9 mouse cellular contexts compared by ENCODE assay signal in the genomic region with DNA sequence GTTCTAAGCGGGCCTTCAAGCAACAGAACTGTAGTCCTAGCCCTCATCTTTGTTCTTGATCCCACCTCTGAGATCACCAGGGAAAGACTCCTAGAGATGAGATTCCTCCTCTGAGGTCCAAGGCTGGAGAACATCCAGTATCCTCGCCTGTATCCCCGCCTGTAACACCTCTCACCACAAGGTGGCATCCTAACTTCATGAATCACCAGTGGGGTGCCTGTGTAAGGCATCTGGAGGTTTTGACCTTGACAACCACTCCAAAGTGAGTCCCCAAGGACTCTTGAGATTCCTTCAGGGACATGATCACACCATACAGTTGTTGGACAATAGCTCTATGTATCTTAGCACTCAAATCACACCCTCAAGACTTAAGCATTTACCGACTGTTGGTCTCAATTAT. TPM values are rescaled to one million over a fixed set of nuclear protein-coding genes. Genes with fewer than 3 reads are reported as not detected.
DNase-seq lines count a peak whose midpoint lies in the region; ATAC-seq and TF ChIP-seq lines count a peak whose summit lies in the region.
"Had no signal": no experiment of that assay in that cellular context is flagged by ENCODE, and none has a peak within 500 bp of the region (broad histone marks: within the 10 kb centered on the region; RNA-seq: fewer than 3 reads in every experiment).

No protein-coding gene starts in this region.

- H3K9me3 ChIP-seq in liver, embryonic 12.5 days (replicated peaks) = no peaks in the 10 kb centered on the region
- H3K9me3 ChIP-seq in forebrain, embryonic 16.5 days (ENCODE audit: control insufficient read depth, low read length) = no peaks in the 10 kb centered on the region
- no peaks in the 10 kb centered on the region for H3K9me3 ChIP-seq in hindbrain, embryonic 13.5 days
- H3K9me3 ChIP-seq: megakaryocyte, embryonic 14.5 days had no signal

- peak; percentile 91 for TF ChIP-seq CTCF in cerebellum, adult 2 months (IDR thresholded peaks at IDR 0.05; ENCODE audit: borderline replicate concordance, insufficient read depth, low read depth, low read length)

- no peak overlapping the region for H3K4me3 ChIP-seq in liver, embryonic 12.5 days
- no peak overlapping the region for H3K4me3 ChIP-seq in cerebellum, adult 2 months (replicated peaks; ENCODE audit: insufficient read depth, low read depth, low read length)
- H3K4me3 ChIP-seq in forebrain, embryonic 16.5 days (replicated peaks; ENCODE audit: low read length) = no peak overlapping the region
- H3K4me3 ChIP-seq in hindbrain, embryonic 13.5 days = no peak overlapping the region
- H3K4me3 ChIP-seq: megakaryocyte, embryonic 14.5 days had no signal

- no peak overlapping the region for H3K27ac ChIP-seq in liver, embryonic 12.5 days
- H3K27ac ChIP-seq in cerebellum, adult 2 months (ENCODE audit: insufficient read depth, low read length) = no peak overlapping the region
- H3K27ac ChIP-seq in forebrain, embryonic 16.5 days (ENCODE audit: low read length) = no peak overlapping the region
- H3K27ac ChIP-seq in hindbrain, embryonic 13.5 days = no peak overlapping the region

- H3K4me2 ChIP-seq in liver, embryonic 12.5 days = no peak overlapping the region
- no peak overlapping the region for H3K4me2 ChIP-seq in forebrain, embryonic 16.5 days (ENCODE audit: low read length)
- H3K4me2 ChIP-seq in hindbrain, embryonic 13.5 days = no peak overlapping the region

- H3K9ac ChIP-seq in liver, embryonic 12.5 days = no peak overlapping the region
- H3K9ac ChIP-seq in forebrain, embryonic 16.5 days (replicated peaks; ENCODE audit: low read depth, low read length) = no peak overlapping the region
- no peak overlapping the region for H3K9ac ChIP-seq in hindbrain, embryonic 13.5 days

- WGBS in liver, embryonic 12.5 days (ENCODE audit: insufficient replicate concordance) = 20% methylated on average over 4 of the region's 4 CpGs
- WGBS in cerebellum, adult 2 months = 25% methylated on average over 4 of the region's 4 CpGs
- 23% methylated on average over 4 of the region's 4 CpGs for WGBS in forebrain, embryonic 16.5 days
- 24% methylated on average over 4 of the region's 4 CpGs for WGBS in hindbrain, embryonic 13.5 days

- no peak for ATAC-seq in liver, embryonic 12.5 days
- ATAC-seq in forebrain, embryonic 16.5 days = peak; percentile 58; the same call in 1 of the 2 replicates
- ATAC-seq in hindbrain, embryonic 13.5 days (ENCODE audit: low FRiP score) = peak; percentile 36; the same call in 1 of the 2 replicates
- peak; percentile 96 for ATAC-seq in megakaryocyte progenitor cell, adult 5-6 weeks (replicated peaks; ENCODE audit: poor library complexity)

- H3K4me1 ChIP-seq in liver, embryonic 12.5 days = no peaks in the 10 kb centered on the region
- no peaks in the 10 kb centered on the region for H3K4me1 ChIP-seq in cerebellum, adult 2 months (ENCODE audit: control insufficient read depth, insufficient read depth, low read length)
- no peaks in the 10 kb centered on the region for H3K4me1 ChIP-seq in forebrain, embryonic 16.5 days (replicated peaks; ENCODE audit: control insufficient read depth, insufficient read depth, low read length)
- H3K4me1 ChIP-seq in hindbrain, embryonic 13.5 days (replicated peaks) = peaks cover 12% of the 10 kb centered on the region; the same call in 1 of the 2 replicates
- H3K4me1 ChIP-seq: megakaryocyte, embryonic 14.5 days had no signal

- peaks cover 4% of the 10 kb centered on the region for H3K36me3 ChIP-seq in liver, embryonic 12.5 days
- no peaks in the 10 kb centered on the region for H3K36me3 ChIP-seq in forebrain, embryonic 16.5 days (ENCODE audit: control insufficient read depth, insufficient read depth)
- H3K36me3 ChIP-seq in hindbrain, embryonic 13.5 days = peaks cover 14% of the 10 kb centered on the region

- no peak for TF ChIP-seq POLR2A in cerebellum, adult 2 months (IDR thresholded peaks at IDR 0.05; ENCODE audit: borderline replicate concordance, insufficient read depth, low read length)

- 0 out of 2 replicates have a peak, but pooled peaks cover 5% of the 10 kb centered on the region for H3K27me3 ChIP-seq in liver, embryonic 12.5 days (replicated peaks)
- no peaks in the 10 kb centered on the region for H3K27me3 ChIP-seq in cerebellum, adult 2 months (ENCODE audit: control insufficient read depth, insufficient read depth, low read length)
- H3K27me3 ChIP-seq in forebrain, embryonic 16.5 days (replicated peaks; ENCODE audit: control insufficient read depth, insufficient read depth, low read length) = no peaks in the 10 kb centered on the region
- 0 out of 2 replicates have a peak, but pooled peaks cover 5% of the 10 kb centered on the region for H3K27me3 ChIP-seq in hindbrain, embryonic 13.5 days

- DNase-seq in liver = peak; percentile 69
- peak; percentile 59 to 67 for DNase-seq in cerebellum, adult 2 months
- DNase-seq in layer of hippocampus, postnatal 25 days (ENCODE audit: extremely low spot score in 1 of 2, low spot score in 1 of 2) = peak; percentile 50 to 70
- DNase-seq in right cerebral cortex, postnatal 25 days = peak; percentile 56

RNA-seq across cellular contexts. Expression of gene Abat, which starts 19.0 kb away (rescaled TPM):
- 19.6 and 20.1 TPM in 2 replicates for polyA plus RNA-seq in liver, embryonic 12.5 days (2016; fragmentation: Nextera tagmentation; extraction: Ambion mirVana)
- polyA plus RNA-seq in cerebellum, adult 2 months (2012; rRNA removed) = 248 and 252 TPM in 2 replicates
- polyA plus RNA-seq in forebrain, embryonic 16.5 days (2015; fragmentation: Nextera tagmentation; extraction: Ambion mirVana) = 48.5 and 58.0 TPM in 2 replicates
- polyA plus RNA-seq in hindbrain, embryonic 13.5 days (2015; fragmentation: Nextera tagmentation; extraction: Ambion mirVana) = 81.1 and 88.3 TPM in 2 replicates
- total RNA-seq in layer of hippocampus, postnatal 25 days (2021) = 100 to 1,000 TPM; 136 to 146 TPM
- total RNA-seq in megakaryocyte progenitor cell, adult 5-6 weeks (2015) = not detected in 2 replicates
- total RNA-seq in megakaryocyte progenitor cell, adult 5-6 weeks (2017) = 0.03 and 0.21 TPM in 2 replicates

RNA-seq across cellular contexts. Expression of gene Mettl22, which starts 23.7 kb away (rescaled TPM):
- polyA plus RNA-seq in liver, embryonic 12.5 days (2016; fragmentation: Nextera tagmentation; extraction: Ambion mirVana) = 9.7 and 10.7 TPM in 2 replicates
- 73.8 and 76.6 TPM in 2 replicates for polyA plus RNA-seq in cerebellum, adult 2 months (2012; rRNA removed)
- 37.5 and 50.3 TPM in 2 replicates for polyA plus RNA-seq in forebrain, embryonic 16.5 days (2015; fragmentation: Nextera tagmentation; extraction: Ambion mirVana)
- 34.6 and 34.8 TPM in 2 replicates for polyA plus RNA-seq in hindbrain, embryonic 13.5 days (2015; fragmentation: Nextera tagmentation; extraction: Ambion mirVana)
- total RNA-seq in layer of hippocampus, postnatal 25 days (2021) = 10 to 100 TPM; 22.1 to 26.5 TPM
- 12.7 and 19.2 TPM in 2 replicates for total RNA-seq in megakaryocyte progenitor cell, adult 5-6 weeks (2015)
- total RNA-seq in megakaryocyte progenitor cell, adult 5-6 weeks (2017) = 8.4 and 15.7 TPM in 2 replicates
